Mouse (Mus musculus): ENCODE measurements around the gene Tnfrsf17. TPM values are rescaled to one million over a fixed set of nuclear protein-coding genes. Genes with fewer than 3 reads are reported as not detected.
"Not testable (repeated sequence)": the region's sequence is repeated elsewhere in the genome, so short reads cannot be mapped to it uniquely, and the experiment has no call there.

Gene Tnfrsf17
- polyA plus RNA-seq, 2 experiments from 2014 or later: not detected

GRCm38 (mm10) chr16:11343292-11343815 is 29.7 kb downstream of the Tnfrsf17 start:
- ATAC-seq: no peak

GRCm38 (mm10) chr16:11351903-11352302 is 38.3 kb downstream of the Tnfrsf17 start:
- no peak for ATAC-seq

- ATAC-seq: no peak
Measured at GRCm38 (mm10) chr16:11359173-11359572, 45.6 kb downstream of the Tnfrsf17 start.

- no peak for ATAC-seq
Measured at GRCm38 (mm10) chr16:11359919-11360318, 46.3 kb downstream of the Tnfrsf17 start.

GRCm38 (mm10) chr16:11360576-11360975 is 47.0 kb downstream of the Tnfrsf17 start:
- not testable (repeated sequence) for ATAC-seq

GRCm38 (mm10) chr16:11365626-11366025 is 52.0 kb downstream of the Tnfrsf17 start:
- ATAC-seq: no peak

- no peak for ATAC-seq
Measured at GRCm38 (mm10) chr16:11366851-11367250, 53.2 kb downstream of the Tnfrsf17 start.

GRCm38 (mm10) chr16:11368412-11368811 is 54.8 kb downstream of the Tnfrsf17 start:
- ATAC-seq: no peak

GRCm38 (mm10) chr16:11369162-11369561 is 55.5 kb downstream of the Tnfrsf17 start:
- ATAC-seq: no peak

GRCm38 (mm10) chr16:11369642-11370041 is 56.0 kb downstream of the Tnfrsf17 start:
- no peak for ATAC-seq

Other genes starting within 250 kb of the Tnfrsf17 start
- 10 to 100 TPM; 47.2 to 61.2 TPM for gene Litaf, start 247.7 kb upstream of the Tnfrsf17 start, polyA plus RNA-seq (2017; shearing (Covaris generic))
- 10 to 100 TPM in 1 of 2 experiments, 1 to 10 TPM in 1; 7.3 to 10.5 TPM for gene Txndc11, start 179.2 kb upstream of the Tnfrsf17 start, polyA plus RNA-seq (2017; shearing (Covaris generic))
- 100 to 1,000 TPM; 255 to 363 TPM for gene Zc3h7a, start 137.4 kb upstream of the Tnfrsf17 start, polyA plus RNA-seq (2017; shearing (Covaris generic))
- gene Rsl1d1, start 110.5 kb upstream of the Tnfrsf17 start, polyA plus RNA-seq (2017; shearing (Covaris generic)): 100 to 1,000 TPM; 167 to 177 TPM
- 10 to 100 TPM; 31.6 to 35.8 TPM for gene Gspt1, start 59.5 kb upstream of the Tnfrsf17 start, polyA plus RNA-seq (2017; shearing (Covaris generic))
- 10 to 100 TPM; 11.7 to 16.1 TPM for gene Snx29, start 9.1 kb downstream of the Tnfrsf17 start, polyA plus RNA-seq (2017; shearing (Covaris generic))